Mouse (Mus musculus): ENCODE measurements at regions not wholly inside any gene's neighbourhood (a gene's known extent, or its start where the extent isn't known, plus 50 kb on each side); places are given as distances from the start of the nearest gene placed in this dataset.
A peak's percentile ranks its signal among the peaks of the same experiment; 100 is the strongest.

DNA sequence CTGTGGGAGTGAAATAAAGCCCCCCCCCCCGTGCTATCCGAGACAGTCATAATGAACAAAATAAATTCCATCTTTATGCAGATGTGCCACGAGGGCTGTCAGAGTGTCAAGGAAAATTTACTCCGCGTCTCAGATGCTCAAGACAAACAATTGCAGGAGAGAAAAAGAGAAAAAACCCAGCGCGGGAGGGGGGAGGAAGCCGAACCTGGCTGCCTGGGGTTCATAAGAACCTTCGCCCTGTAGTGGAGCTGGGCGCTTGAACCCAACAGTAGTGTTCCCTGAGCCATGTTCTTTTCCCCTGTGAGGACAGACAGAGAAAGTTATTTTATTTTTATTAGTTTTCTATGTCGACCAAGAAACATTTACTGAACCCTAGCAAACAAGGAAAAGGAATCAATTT, 324.1 kb downstream of the Cd83 start:
- Histone ChIP-seq H3K4me3 (no peak overlapping the region), H3K4me1 (peaks cover 31% of the 10 kb centered on the region), H3K27me3 (ENCODE audit: low read depth, poor library complexity, severe bottlenecking) (peaks cover 23% of the 10 kb centered on the region), H3K27ac (no peak overlapping the region), H3K9me3 (replicated peaks) (no peaks in the 10 kb centered on the region), H3K36me3 (no peaks in the 10 kb centered on the region)
- WGBS: 73% methylated on average over 11 of the region's 11 CpGs
- DNase-seq (ENCODE audit: low spot score): peak; percentile 25

DNA sequence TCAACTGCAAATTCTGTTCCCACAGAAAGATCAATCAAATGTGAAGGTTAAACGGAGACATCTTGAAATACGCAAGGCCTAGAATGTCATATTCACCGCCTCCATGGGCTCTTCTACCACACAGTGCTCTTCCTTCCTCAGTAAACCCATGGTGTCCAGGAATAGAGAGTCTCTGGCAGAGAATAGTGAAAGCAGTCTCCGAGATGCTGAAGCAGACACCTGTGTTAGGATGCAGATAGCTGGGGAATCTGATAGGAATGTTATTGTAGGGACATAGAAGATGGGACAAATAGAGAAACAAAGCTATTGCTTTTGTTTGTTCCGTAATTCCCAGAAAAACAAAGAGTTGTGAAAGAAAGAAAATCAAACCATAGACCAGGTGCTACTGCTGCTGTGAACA, 328.5 kb downstream of the Cd83 start:
- Histone ChIP-seq H3K4me1 (peaks cover 62% of the 10 kb centered on the region), H3K27ac (no peak overlapping the region), H3K27me3 (ENCODE audit: low read depth, poor library complexity, severe bottlenecking) (peaks cover 12% of the 10 kb centered on the region), H3K9me3 (replicated peaks) (no peaks in the 10 kb centered on the region), H3K4me3 (no peak overlapping the region), H3K36me3 (no peaks in the 10 kb centered on the region)
- WGBS: 88% methylated on average over 5 of the region's 5 CpGs
- DNase-seq (ENCODE audit: low spot score): peak; percentile 11

DNA sequence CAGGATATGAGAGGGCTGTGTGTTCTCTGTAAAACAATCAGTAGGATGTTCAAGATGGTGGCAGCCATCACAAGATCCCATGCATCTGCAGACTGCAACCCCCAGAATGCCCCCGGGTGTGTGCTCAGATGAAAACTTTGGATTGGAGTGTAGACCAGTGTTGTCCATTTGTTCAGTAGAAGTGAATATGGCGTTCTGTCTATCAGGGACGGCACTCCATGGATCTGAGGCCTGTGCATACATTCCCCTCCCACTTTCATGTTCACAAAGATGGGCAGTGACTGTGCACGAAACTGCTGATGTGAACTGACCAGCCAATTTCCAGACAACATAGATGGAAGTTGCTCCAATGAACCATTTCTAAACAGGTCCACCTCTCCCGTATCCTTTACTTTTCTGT, 330.3 kb downstream of the Cd83 start:
- Histone ChIP-seq H3K4me1 (peaks cover 48% of the 10 kb centered on the region), H3K27me3 (ENCODE audit: low read depth, poor library complexity, severe bottlenecking) (peaks cover 12% of the 10 kb centered on the region), H3K4me3 (no peak overlapping the region), H3K27ac (peak overlapping the region; percentile 56), H3K9me3 (replicated peaks) (no peaks in the 10 kb centered on the region), H3K36me3 (no peaks in the 10 kb centered on the region)
- DNase-seq (ENCODE audit: low spot score): peak; percentile 31
- 87% methylated on average over 5 of the region's 5 CpGs for WGBS

DNA sequence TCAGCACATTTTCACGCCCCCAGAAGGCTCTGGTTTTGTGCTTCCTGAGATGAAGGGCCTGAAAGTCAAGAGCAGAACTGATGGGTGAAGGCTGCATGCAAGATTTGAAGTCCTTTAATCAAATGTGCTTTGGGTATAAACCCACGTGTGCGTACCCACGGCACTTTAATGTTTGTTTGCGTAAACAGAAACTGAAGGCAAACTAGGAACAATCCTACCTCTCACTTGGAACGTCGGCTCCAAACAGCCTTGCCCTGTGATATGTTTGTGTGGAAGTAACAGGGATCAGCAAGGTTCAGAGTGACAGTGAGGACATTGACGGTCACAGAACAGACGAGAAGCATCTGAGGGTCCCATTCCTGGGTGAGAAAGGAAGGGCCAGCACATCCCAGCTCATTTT, 333.3 kb downstream of the Cd83 start:
- Histone ChIP-seq H3K4me3 (no peak overlapping the region), H3K36me3 (no peaks in the 10 kb centered on the region), H3K4me1 (peaks cover 70% of the 10 kb centered on the region), H3K9me3 (replicated peaks) (no peaks in the 10 kb centered on the region), H3K27me3 (ENCODE audit: low read depth, poor library complexity, severe bottlenecking) (0 out of 2 replicates have a peak, but pooled peaks cover 2% of the 10 kb centered on the region), H3K27ac (no peak overlapping the region; the same call in 1 of the 2 replicates)
- DNase-seq (ENCODE audit: low spot score): no peak
- 83% methylated on average over 9 of the region's 9 CpGs for WGBS

DNA sequence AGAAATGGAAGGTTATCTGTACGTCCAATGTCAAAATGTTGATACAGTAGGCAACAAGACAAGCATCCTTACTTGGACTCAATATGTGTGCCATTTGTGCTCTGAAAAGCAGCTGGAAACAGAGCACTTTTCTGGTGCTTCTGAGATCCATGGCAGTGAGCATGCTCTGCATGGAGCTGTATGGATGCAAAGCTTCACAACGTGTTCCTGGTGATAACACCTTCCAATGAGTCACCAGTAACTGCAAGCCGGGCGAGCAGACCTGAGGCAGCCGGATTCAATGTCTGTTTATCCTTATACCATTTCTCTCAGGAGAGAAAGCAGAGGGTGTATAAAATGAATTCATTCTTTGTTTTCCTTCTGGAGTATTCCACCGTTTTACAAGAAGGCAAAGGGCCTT, 334.3 kb downstream of the Cd83 start:
- WGBS: 91% methylated on average over 6 of the region's 6 CpGs
- Histone ChIP-seq H3K36me3 (no peaks in the 10 kb centered on the region), H3K27ac (no peak overlapping the region), H3K4me1 (peaks cover 70% of the 10 kb centered on the region), H3K27me3 (ENCODE audit: low read depth, poor library complexity, severe bottlenecking) (no peaks in the 10 kb centered on the region), H3K4me3 (no peak overlapping the region), H3K9me3 (replicated peaks) (no peaks in the 10 kb centered on the region)
- DNase-seq (ENCODE audit: low spot score): no peak

DNA sequence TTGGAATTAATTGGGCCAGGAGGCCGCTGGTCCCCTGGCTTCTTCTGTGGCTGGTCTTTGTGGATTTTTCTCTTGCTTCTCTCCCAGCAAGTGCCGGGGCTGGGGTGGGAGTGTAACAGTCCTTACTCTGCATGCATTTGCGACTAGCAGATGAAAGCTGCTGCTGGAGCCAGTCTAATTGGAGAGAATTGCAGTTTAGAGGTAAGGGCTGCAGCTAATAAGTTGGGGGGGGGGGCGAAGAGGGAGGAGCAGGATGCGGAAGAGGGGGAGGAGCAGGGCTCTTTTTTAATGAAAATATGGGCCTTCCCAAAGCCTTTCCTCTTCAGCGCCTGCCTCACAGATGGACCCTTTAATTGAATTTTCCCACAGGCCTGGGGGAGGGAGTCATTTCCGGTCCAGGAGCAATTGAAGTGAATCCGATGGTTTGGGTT, 336.7 kb downstream of the Cd83 start:
- peaks cover 59% of the 10 kb centered on the region for H3K4me1 ChIP-seq
- H3K27me3 ChIP-seq (ENCODE audit: low read depth, poor library complexity, severe bottlenecking): no peaks in the 10 kb centered on the region
- peak; percentile 72 for DNase-seq (ENCODE audit: low spot score)
- peak overlapping the region; percentile 79 for H3K27ac ChIP-seq
- WGBS: 7% methylated on average over 7 of the region's 8 CpGs
- H3K4me3 ChIP-seq: no peak overlapping the region
- H3K9me3 ChIP-seq (replicated peaks): no peaks in the 10 kb centered on the region
- no peaks in the 10 kb centered on the region for H3K36me3 ChIP-seq

DNA sequence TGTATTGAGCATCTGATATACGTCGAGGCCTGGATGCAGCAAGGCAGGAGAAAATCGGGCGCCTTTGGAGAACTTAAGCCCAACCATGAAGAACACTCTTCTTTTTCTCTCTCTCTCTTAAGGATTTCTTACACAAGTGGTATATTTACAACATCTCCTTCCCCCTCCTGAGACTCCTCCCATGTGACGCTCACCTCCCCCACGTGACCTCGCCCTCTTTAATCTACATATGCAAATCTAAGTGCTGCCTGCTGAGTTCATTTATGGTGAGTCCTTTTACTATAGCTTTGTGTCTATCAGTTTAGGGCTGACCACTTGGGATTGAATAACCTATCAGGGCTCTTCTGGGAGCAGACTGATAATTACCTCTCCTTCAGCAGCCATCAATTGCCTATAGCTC, 337.4 kb downstream of the Cd83 start:
- Histone ChIP-seq H3K4me1 (peaks cover 56% of the 10 kb centered on the region), H3K27ac (peak overlapping the region; percentile 79), H3K9me3 (replicated peaks) (no peaks in the 10 kb centered on the region), H3K36me3 (no peaks in the 10 kb centered on the region), H3K4me3 (no peak overlapping the region), H3K27me3 (ENCODE audit: low read depth, poor library complexity, severe bottlenecking) (no peaks in the 10 kb centered on the region)
- no peak for DNase-seq (ENCODE audit: low spot score)
- WGBS: 53% methylated on average over 7 of the region's 7 CpGs

DNA sequence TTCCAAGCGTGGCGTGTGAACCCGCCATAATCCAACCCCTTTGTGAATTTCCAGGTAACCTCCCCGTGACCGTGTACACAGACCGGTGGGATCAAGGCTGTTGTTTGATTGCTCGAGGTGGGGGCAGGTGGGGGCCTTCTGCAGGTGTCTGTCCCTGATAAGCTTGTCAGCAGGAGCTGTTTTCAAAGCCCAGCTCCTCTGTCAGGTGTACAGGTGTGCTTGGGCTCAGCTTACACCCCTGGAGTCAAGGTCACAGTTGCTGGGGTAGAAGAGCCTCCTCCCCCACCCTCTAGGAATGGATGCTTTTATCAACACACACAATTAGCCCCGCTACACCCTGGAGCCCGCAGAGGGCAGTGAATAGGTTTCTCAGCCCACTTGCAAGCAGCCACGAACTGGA, 341.6 kb downstream of the Cd83 start:
- DNase-seq (ENCODE audit: low spot score): no peak
- Histone ChIP-seq H3K36me3 (no peaks in the 10 kb centered on the region), H3K4me1 (peaks cover 28% of the 10 kb centered on the region), H3K27me3 (ENCODE audit: low read depth, poor library complexity, severe bottlenecking) (no peaks in the 10 kb centered on the region), H3K27ac (no peak overlapping the region; the same call in 1 of the 2 replicates), H3K9me3 (replicated peaks) (no peaks in the 10 kb centered on the region), H3K4me3 (no peak overlapping the region)
- WGBS: 51% methylated on average over 10 of the region's 10 CpGs

DNA sequence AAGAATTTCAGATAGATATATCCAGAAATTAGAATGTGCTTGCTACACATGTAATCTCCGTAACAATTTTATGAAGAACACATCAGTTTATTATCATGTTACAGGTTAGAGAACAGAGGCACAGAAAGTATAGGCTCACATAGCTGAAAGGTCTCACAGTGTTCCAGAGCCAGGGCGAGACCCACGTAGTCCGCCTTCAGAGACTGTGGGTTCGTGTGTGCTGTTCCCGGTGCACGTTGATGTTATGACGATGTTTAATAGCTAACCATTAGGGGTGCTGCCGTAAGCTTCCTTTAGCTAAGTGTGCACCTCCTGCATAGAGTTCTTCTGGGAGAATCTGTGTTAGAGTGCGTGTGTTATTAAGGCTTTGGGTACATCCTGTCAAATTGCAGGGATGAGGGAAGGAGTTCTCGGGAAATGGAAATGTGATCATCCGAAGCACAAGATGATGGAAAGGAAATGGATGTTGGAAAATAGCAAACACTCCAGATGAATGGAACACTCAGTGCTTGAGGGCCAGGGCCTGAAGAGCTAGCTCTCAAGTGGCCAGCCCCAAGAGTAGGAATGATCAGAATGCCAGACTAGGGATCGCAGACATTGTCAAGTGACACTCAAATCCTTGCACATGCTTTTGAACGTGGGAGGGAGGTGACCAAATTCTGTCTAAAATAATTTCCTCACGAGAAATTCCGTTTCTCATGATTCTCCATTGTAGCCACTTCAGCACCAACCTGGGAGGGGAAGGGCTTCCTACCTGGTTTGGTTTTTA, 344.1 kb downstream of the Cd83 start:
- H3K36me3 ChIP-seq: no peaks in the 10 kb centered on the region
- no peaks in the 10 kb centered on the region for H3K27me3 ChIP-seq (ENCODE audit: low read depth, poor library complexity, severe bottlenecking)
- 96% methylated on average over 16 of the region's 16 CpGs for WGBS
- DNase-seq (ENCODE audit: low spot score): no peak
- H3K4me1 ChIP-seq: peaks cover 26% of the 10 kb centered on the region
- H3K9me3 ChIP-seq (replicated peaks): no peaks in the 10 kb centered on the region
- H3K4me3 ChIP-seq: no peak overlapping the region
- H3K27ac ChIP-seq: no peak overlapping the region

DNA sequence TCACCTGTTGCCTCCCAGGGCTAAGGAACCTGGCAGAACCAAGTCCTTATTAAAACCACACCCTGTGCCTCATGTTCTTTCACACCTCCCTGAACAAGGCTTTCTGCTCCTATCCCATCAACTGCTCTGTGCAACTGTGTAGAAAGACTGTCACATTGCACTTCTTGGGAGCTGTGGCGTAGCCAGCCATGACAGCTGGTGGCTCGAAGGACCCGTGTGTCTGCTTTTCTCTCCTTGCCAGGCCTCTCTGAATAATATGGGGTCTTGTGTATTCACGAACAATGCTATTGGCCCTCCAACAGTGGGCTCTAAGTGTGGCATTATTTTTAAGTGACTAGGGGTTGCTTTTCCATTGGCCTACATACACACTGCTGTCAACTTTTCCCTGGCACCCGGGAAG, 347.3 kb downstream of the Cd83 start:
- H3K27me3 ChIP-seq (ENCODE audit: low read depth, poor library complexity, severe bottlenecking): no peaks in the 10 kb centered on the region
- no peaks in the 10 kb centered on the region for H3K36me3 ChIP-seq
- peaks cover 16% of the 10 kb centered on the region for H3K4me1 ChIP-seq
- no peak for DNase-seq (ENCODE audit: low spot score)
- no peaks in the 10 kb centered on the region for H3K9me3 ChIP-seq (replicated peaks)
- H3K4me3 ChIP-seq: no peak overlapping the region
- 89% methylated on average over 5 of the region's 5 CpGs for WGBS
- 0 out of 2 replicates have a peak overlapping the region, but pooled peaks have one; percentile 25 for H3K27ac ChIP-seq

DNA sequence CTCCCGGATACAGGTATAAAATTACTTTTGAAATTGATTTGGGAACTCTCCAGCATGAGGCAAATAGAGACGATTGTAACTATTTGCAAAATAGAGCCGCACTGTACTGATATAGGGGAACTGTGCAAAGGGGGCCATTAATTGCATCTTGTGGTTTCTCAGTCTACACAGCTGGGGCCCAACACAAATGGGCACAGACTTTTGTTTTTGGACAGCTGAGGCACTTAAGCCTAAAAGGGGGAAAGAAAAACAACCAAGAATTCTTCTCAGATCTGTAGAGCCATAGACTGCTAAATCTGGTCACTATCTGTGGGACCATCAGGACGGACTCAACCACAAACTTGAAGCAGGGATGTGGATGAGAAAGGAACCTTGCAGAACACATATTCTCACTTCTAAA, 347.9 kb downstream of the Cd83 start:
- H3K4me3 ChIP-seq: no peak overlapping the region
- no peak overlapping the region for H3K27ac ChIP-seq
- H3K9me3 ChIP-seq (replicated peaks): no peaks in the 10 kb centered on the region
- H3K4me1 ChIP-seq: peaks cover 16% of the 10 kb centered on the region
- no peaks in the 10 kb centered on the region for H3K36me3 ChIP-seq
- H3K27me3 ChIP-seq (ENCODE audit: low read depth, poor library complexity, severe bottlenecking): no peaks in the 10 kb centered on the region
- 98% methylated on average over 4 of the region's 4 CpGs for WGBS
- no peak for DNase-seq (ENCODE audit: low spot score)

DNA sequence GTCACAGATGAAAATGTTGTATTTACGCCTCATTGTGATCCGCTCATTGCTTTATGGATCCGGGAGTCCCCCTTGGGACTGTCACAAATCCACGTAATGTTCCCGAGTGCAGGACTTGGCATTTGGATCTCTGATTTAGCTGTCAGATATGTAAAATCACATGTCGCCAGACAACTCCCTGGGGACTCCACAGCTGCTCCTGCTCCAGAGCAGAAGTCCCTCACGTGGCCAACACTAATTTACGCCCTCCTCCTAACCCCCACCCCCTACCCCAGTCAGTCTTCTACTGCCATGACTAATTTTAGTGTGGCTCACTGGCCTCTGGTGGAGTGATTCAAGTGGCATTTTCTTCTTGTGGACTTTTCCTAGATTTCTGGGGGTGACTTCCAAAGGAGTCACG, 348.9 kb downstream of the Cd83 start:
- DNase-seq (ENCODE audit: low spot score): peak; percentile 42
- 0 out of 2 replicates have a peak overlapping the region, but pooled peaks have one; percentile 1 for H3K27ac ChIP-seq
- H3K4me3 ChIP-seq: no peak overlapping the region
- no peaks in the 10 kb centered on the region for H3K9me3 ChIP-seq (replicated peaks)
- H3K36me3 ChIP-seq: no peaks in the 10 kb centered on the region
- 65% methylated on average over 9 of the region's 9 CpGs for WGBS
- no peaks in the 10 kb centered on the region for H3K27me3 ChIP-seq (ENCODE audit: low read depth, poor library complexity, severe bottlenecking)
- peaks cover 16% of the 10 kb centered on the region for H3K4me1 ChIP-seq

DNA sequence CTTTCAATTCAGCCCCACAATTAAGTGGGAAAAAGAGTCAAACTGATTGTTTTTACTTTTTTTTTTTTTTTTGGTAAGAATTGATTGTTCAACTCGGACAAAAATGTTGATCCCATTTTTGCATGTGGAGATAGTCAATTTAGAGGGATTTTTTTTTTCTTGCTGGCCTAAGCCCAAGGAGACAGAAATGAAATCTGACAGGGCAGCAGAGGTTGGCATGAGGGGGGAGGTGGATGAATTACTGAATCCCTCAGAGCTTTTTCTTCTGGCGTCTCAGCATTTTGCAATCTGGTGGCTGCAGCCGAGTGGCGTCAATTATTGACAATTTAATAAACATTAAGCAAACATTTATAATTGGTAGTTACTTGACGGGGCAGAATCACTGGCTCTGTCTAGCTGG, 356.6 kb downstream of the Cd83 start:
- Histone ChIP-seq H3K9me3 (replicated peaks) (no peaks in the 10 kb centered on the region), H3K36me3 (0 out of 2 replicates have a peak, but pooled peaks cover 3% of the 10 kb centered on the region), H3K4me1 (peaks cover 3% of the 10 kb centered on the region; the same call in 1 of the 2 replicates), H3K27me3 (ENCODE audit: low read depth, poor library complexity, severe bottlenecking) (no peaks in the 10 kb centered on the region), H3K27ac (no peak overlapping the region), H3K4me3 (no peak overlapping the region)
- DNase-seq (ENCODE audit: low spot score): no peak
- 87% methylated on average over 5 of the region's 5 CpGs for WGBS
